Mouse (Mus musculus): ENCODE measurements around the gene Deup1.

GRCm38 (mm10) chr9:15512918-15513317 is 114.8 kb downstream of the Deup1 start:
- TF ChIP-seq HCFC1 (IDR thresholded peaks at IDR 0.05; ENCODE audit: borderline replicate concordance, insufficient read depth, low read length) (no peak), MAFK (IDR thresholded peaks at IDR 0.05; ENCODE audit: insufficient read depth, low read depth, low read length) (no peak)
